Mouse (Mus musculus) mouse embryonic stem cell (cell line): Measurements from ENCODE around the gene Nsun2.

ENCODE experiments used
- in situ Hi-C, 2 experiments: fragments of 300-500 bp; cut with MboI; formaldehyde crosslinking; loops; 1 replicate in 1 of 2; 3 replicates in 1 of 2; pipeline ENCODE4 v1.14.3; 2019 to 2020; ENCODE audit warnings: low sequenced_read_pairs in 2 of 2, low pct_unique_long_range_greater_than_20kb in 1 of 2, mixed read lengths in 1 of 2; ENCODE audit not compliant: unreplicated experiment in 1 of 2

Gene Nsun2

DNA sequence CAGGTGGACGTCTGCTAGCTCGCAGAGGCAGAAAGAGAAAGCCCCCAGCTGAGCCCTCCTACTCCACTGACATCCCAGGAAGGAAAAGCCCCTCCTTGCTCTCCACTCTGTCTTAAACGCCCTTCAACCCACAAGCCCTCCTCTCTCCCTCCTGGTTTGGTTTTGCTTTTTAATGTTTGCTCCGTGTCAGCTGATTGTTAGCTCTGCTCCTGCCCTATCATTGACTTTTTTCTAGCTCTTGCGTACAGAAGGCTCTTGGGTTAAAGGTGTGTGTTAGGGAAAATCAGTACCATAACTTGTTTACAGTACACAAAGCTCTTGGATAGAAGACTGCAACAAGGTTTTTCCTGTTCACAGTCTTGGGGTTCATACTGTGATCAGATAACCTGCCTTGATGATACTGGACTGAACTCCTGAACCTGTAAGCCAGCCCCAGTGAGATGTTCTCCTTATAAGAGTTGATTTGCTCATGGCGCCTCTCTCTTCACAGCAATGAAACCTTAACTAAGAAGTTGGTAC is 104.6 kb downstream of the Nsun2 start:
- in situ Hi-C loops: loop anchor here in 1 of 2 experiments (25.0 kb wide), 1 partner anchor 1051 kb away; the partner anchor contains the start of genes 1700001L19Rik, Fastkd3 and Mtrr

DNA sequence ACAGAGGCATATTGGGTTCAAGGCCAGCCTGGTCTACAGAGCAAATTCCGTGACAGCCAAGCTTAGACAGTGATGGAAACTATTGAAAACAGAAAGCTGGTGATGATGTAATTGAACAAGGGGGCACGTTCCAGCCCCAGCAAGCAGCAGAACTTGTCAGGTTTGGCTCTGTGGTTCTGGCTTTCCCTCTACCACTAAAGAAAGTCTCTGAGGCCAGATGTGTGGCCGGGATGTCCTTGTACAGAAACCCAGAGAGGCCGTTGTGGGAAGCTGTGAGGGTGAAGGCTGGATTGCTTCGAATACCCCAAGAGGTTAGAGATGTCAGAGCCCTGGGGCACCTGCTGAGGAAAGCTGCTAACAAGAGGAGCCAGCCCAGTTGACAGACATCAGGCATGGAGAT is 105.7 kb downstream of the Nsun2 start:
- in situ Hi-C loops: loop anchor here in 1 of 2 experiments (25.0 kb wide), 1 partner anchor 1052 kb away; the partner anchor contains the start of genes 1700001L19Rik, Fastkd3 and Mtrr

DNA sequence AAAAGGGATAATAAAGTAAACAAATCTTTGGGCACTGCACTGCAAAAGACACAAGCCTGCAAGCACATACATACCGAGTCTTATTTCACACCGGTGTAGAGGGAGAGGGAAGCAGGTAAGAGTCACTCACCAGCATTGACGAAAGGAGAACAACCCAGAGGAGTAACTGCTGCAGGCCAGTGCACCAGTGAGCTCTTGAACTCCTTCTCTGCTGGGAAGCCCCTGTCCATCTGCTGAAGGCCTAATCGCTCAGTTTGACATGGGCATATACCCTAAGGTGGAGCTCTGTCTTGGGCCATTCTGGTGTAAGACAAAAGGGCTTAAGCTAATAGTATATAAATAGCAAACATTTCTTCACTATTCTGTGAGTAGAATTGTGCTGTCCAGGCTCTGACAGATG is 106.6 kb downstream of the Nsun2 start:
- in situ Hi-C loops: loop anchor here in 1 of 2 experiments (25.0 kb wide), 1 partner anchor 1053 kb away; the partner anchor contains the start of genes 1700001L19Rik, Fastkd3 and Mtrr

- in situ Hi-C loops: loop anchor here in 1 of 2 experiments (25.0 kb wide), 1 partner anchor 1053 kb away; the partner anchor contains the start of genes 1700001L19Rik, Fastkd3 and Mtrr
Measured at GRCm38 (mm10) chr13:69640541-69640940, 107.0 kb downstream of the Nsun2 start.

GRCm38 (mm10) chr13:69641017-69641416 is 107.5 kb downstream of the Nsun2 start:
- in situ Hi-C loops: loop anchor here in 1 of 2 experiments (25.0 kb wide), 1 partner anchor 1054 kb away; the partner anchor contains the start of genes 1700001L19Rik, Fastkd3 and Mtrr

GRCm38 (mm10) chr13:69642656-69643216 is 109.2 kb downstream of the Nsun2 start:
- in situ Hi-C loops: loop anchor here in 1 of 2 experiments (25.0 kb wide), 1 partner anchor 1055 kb away; the partner anchor contains the start of genes 1700001L19Rik, Fastkd3 and Mtrr

DNA sequence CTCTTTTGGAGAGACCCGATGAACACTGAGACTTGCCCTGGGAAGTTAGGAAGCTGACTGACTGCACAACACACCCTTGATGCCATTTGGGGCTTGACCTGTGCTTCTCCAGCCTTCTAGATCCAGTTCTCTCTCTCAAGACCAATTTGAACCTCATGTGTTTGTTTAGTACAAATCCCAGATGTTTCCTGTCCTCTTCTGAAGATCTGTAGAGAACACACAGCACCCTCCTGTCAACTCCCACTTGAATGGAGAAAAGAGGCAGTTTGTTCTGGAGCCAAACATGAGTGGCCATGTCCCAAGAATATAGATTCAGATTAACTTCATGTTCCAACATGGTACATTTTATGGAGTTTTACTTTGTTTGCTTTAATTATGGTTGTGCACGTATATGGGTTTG is 110.4 kb downstream of the Nsun2 start:
- in situ Hi-C loops: loop anchor here in 1 of 2 experiments (25.0 kb wide), 1 partner anchor 1057 kb away; the partner anchor contains the start of genes 1700001L19Rik, Fastkd3 and Mtrr

DNA sequence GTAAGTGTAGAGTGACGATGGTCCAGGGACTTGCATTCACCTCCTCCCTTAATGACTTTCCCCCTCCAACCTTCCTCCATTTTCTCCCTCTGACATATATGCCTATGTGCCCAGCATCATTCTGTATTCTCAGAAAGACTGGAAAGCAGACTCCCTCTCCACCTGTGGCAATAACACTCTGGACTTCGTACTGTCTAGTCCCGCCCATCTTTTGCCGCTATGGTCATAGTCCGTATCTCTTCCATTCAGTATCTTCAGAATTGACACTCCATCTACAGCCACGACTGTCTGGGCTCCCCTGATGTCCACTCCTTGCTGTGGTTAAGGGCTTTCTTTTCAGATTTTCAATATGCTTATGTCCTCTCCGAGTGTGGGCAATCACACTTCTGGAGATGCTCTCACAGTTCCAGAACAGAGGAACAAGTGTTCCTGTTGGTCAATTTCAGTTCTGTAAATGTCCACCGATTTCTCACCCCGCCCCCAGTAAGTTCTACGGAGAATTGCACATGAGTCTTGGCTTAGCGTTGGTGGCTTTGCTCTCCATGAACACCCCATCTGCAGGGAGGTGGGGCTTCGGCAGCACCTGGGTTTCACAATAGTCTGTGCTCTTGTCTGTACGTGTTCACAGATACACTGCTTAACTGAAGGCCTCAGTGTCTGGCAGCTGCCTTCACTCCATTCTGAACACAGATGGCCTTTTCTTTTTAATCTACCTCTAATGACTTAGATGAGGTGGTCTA is 111.1 kb downstream of the Nsun2 start:
- in situ Hi-C loops: loop anchor here in 1 of 2 experiments (25.0 kb wide), 1 partner anchor 1057 kb away; the partner anchor contains the start of genes 1700001L19Rik, Fastkd3 and Mtrr

DNA sequence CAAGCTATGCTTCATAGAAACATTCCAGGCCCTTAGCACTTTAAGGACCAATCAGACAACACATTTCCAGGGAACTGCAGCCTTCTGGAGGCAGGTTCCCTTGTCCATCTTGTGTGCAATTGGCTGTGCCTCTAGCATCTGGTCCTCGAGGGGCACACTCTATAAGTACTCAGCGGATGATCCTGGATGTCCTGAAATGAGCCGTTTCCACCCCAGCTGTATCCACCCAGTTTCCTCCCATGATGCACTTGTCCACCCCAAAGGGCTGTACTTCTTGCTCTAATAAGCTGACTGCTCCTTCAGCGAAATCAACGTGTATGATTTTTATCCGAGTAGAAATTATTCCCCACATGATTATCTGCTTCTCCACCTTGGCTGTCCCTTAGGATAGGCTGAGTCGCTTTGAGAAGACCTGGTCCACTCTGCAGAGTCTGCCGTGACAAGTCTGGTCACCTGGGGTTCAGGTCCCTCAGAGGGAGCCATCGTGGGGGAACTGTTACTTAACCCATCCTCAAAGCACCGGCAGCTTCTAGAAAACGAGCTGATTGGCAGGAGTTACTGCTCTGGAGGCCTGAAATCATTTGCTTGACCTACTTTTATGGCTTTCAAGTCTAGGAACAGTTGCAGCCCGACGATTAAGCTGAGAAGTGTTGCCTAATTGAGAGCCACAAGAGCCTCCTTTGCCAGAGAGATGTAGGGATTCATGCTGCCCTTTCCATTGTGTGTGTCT is 112.3 kb downstream of the Nsun2 start:
- in situ Hi-C loops: loop anchor here in 1 of 2 experiments (25.0 kb wide), 1 partner anchor 1059 kb away; the partner anchor contains the start of genes 1700001L19Rik, Fastkd3 and Mtrr

- in situ Hi-C loops: loop anchor here in 1 of 2 experiments (25.0 kb wide), 1 partner anchor 1059 kb away; the partner anchor contains the start of genes 1700001L19Rik, Fastkd3 and Mtrr
Measured at GRCm38 (mm10) chr13:69646481-69646880, 112.9 kb downstream of the Nsun2 start.

DNA sequence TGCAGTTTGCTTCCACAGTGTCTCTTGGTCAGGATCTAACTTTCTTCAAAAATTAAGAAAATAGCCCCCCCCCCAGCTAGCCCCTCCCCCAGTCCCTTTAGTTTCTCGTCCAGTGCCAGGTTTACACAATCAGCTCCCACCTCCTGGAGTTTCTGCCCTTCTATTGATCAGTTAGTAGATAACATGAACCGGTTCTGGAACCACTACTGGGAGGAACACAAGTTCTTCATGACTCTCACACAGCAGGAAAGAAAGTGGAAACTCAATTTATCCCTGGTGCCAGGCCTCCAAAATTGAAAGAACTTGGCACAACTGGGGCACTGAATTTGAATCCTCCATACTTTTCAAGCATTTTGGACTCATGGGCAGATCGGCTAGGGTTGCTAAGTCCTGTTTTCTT is 121.0 kb downstream of the Nsun2 start:
- in situ Hi-C loops: loop anchor here in 1 of 2 experiments (10.0 kb wide), 1 partner anchor 100 kb away; no protein-coding TSS in a partner anchor

- in situ Hi-C loops: no loop called here
Measured at GRCm38 (mm10) chr13:69672121-69672520, 138.6 kb downstream of the Nsun2 start.

DNA sequence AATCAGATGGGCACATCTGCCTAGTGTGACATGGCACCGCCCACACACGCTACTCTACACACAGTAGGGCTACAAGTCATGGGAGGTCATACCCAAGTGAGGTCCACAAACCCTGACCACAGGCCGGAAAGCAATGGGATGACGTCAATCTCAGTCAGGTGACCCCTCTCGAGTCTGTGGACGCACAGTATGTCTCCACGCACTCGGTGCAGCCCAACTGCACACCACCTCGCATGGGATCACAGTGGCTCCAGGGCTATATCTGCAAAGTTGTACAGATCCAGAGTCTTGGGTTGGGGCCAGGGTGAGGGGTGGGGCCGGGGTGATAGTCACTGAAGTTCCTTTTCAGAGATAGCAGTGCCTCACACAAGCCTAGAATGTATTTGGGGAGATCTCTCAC is 139.0 kb downstream of the Nsun2 start:
- in situ Hi-C loops: no loop called here

GRCm38 (mm10) chr13:69673197-69673920 is 139.8 kb downstream of the Nsun2 start:
- in situ Hi-C loops: no loop called here

- in situ Hi-C loops: no loop called here
Measured at GRCm38 (mm10) chr13:69673921-69674618, 140.5 kb downstream of the Nsun2 start.
